In the genomic region with DNA sequence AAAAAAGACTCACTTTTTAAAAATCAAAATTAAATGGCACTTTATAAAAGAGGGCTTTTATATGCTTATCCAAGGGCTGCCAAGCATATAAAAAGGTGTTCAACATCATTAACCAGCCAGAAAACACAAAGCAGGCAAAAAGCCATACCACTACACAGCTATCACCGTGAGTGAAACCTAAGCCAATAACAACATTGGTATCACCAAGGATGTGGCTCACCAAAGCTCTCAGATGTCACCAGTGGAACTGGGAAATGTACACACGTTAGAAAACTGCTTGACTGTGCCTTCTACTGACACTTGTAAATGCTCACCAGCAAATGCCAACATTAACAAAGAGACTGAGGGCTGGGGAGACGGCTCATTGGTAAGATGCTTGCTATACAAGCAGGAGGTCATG, we compare ENCODE assay signal across 16 mouse cellular contexts.
"Had no signal": no experiment of that assay in that cellular context is flagged by ENCODE, and none has a peak within 500 bp of the region (broad histone marks: within the 10 kb centered on the region; RNA-seq: fewer than 3 reads in every experiment).

No protein-coding gene starts in this region.

- H3K27me3 ChIP-seq: stomach, embryonic 15.5 days had no signal

- H3K9me3 ChIP-seq: midbrain, embryonic 10.5 days; midbrain, embryonic 12.5 days; neural tube, embryonic 12.5 days; stomach, embryonic 15.5 days had no signal

- H3K27ac ChIP-seq: midbrain, embryonic 10.5 days; midbrain, embryonic 12.5 days; neural tube, embryonic 12.5 days; stomach, embryonic 15.5 days; stomach, postnatal 0 days had no signal

- H3K9ac ChIP-seq: lung, embryonic 14.5 days; midbrain, embryonic 12.5 days; neural tube, embryonic 12.5 days; stomach, embryonic 15.5 days had no signal

- ATAC-seq: midbrain, embryonic 16.5 days had no signal

- H3K4me3 ChIP-seq: midbrain, embryonic 10.5 days; midbrain, embryonic 12.5 days; myocyte; neural tube, embryonic 12.5 days; stomach, embryonic 15.5 days had no signal

- DNase-seq: lung, adult 18-20 months; lung, embryonic 14.5 days; lung, postnatal 10 days; lung, postnatal 4 days; midbrain, embryonic 14.5 days; right cerebral cortex, postnatal 14 days; thymus, adult 2 months; thymus, postnatal 14 days; thymus, postnatal 36 days had no signal

- H3K4me2 ChIP-seq: lung, embryonic 14.5 days; midbrain, embryonic 12.5 days; neural tube, embryonic 12.5 days; stomach, embryonic 15.5 days had no signal

- H3K4me1 ChIP-seq: neural tube, embryonic 12.5 days had no signal

- H3K36me3 ChIP-seq: midbrain, embryonic 10.5 days; midbrain, embryonic 12.5 days; neural tube, embryonic 12.5 days; stomach, embryonic 15.5 days had no signal
